Mouse (Mus musculus) cortical plate, adult 2 months (tissue): ENCODE results near the gene Dock11.

Source experiments
- CTCF ChIP-seq: fragments of 200-500 bp; IDR thresholded peaks from 2 replicates; pipeline ENCODE4 v1.5.1; 2011; ENCODE audit warnings: mild to moderate bottlenecking, control low read depth, low read length; ENCODE audit not compliant: insufficient read depth; ENCODE audit errors: extremely low read depth
- POLR2A ChIP-seq: fragments of 200-500 bp; IDR thresholded peaks from 2 replicates; pipeline ENCODE4 v1.6.1; 2011; ENCODE audit warnings: mild to moderate bottlenecking, low read length, control low read depth; ENCODE audit not compliant: insufficient read depth; ENCODE audit errors: extremely low read depth

GRCm38 (mm10) chrX:35987981-35988380, 99.3 kb downstream of the Dock11 start:
- no peak for TF ChIP-seq POLR2A
- TF ChIP-seq CTCF: no peak
